26 mouse cellular contexts compared by ENCODE assay signal in the genomic region with DNA sequence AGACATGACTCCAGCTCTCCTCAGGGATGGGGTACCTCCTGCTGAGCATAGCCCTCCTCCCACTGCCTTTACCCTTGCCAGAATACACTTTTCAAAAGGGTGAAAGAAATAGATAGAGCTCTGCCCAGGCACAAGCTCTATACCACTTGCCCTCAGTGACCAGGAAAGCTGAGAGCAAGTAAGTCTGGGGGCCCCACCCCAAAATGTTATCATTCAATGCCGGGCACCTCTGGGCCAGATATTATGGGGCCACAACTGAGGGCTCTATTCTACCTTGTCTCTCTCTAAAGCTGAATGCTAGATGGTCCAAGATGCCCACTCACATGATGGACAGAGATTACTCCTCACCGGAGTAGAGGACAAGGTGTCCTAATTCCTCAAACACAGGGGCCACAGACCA. TPM values are rescaled to one million over a fixed set of nuclear protein-coding genes. Genes with fewer than 3 reads are reported as not detected.
A peak's percentile ranks its signal among the peaks of the same experiment; 100 is the strongest.
DNase-seq lines count a peak whose midpoint lies in the region; ATAC-seq and TF ChIP-seq lines count a peak whose summit lies in the region.
"Had no signal": no experiment of that assay in that cellular context is flagged by ENCODE, and none has a peak within 500 bp of the region (broad histone marks: within the 10 kb centered on the region; RNA-seq: fewer than 3 reads in every experiment).

No protein-coding gene starts in this region.

- no peaks in the 10 kb centered on the region for H3K9me3 ChIP-seq in stomach, embryonic 15.5 days
- no peaks in the 10 kb centered on the region for H3K9me3 ChIP-seq in stomach, postnatal 0 days (ENCODE audit: control insufficient read depth, low read length)
- H3K9me3 ChIP-seq in liver, embryonic 12.5 days (replicated peaks): no peaks in the 10 kb centered on the region
- no peaks in the 10 kb centered on the region for H3K9me3 ChIP-seq in liver, embryonic 16.5 days (replicated peaks; ENCODE audit: control insufficient read depth, low read length)
- H3K9me3 ChIP-seq: embryonic facial prominence, embryonic 13.5 days; forebrain, embryonic 10.5 days; heart, embryonic 15.5 days; hindbrain, embryonic 13.5 days had no signal

- no peak for TF ChIP-seq CTCF in stomach, postnatal 0 days (IDR thresholded peaks at IDR 0.05; ENCODE audit: low read depth)
- TF ChIP-seq CTCF in heart, adult 2 months (IDR thresholded peaks at IDR 0.05): no peak

- no peak overlapping the region for H3K4me3 ChIP-seq in stomach, embryonic 15.5 days (replicated peaks)
- H3K4me3 ChIP-seq in stomach, postnatal 0 days (ENCODE audit: low read depth, low read length): no peak overlapping the region
- peak overlapping the region; percentile 14; the same call in 1 of the 2 replicates for H3K4me3 ChIP-seq in liver, embryonic 12.5 days
- no peak overlapping the region for H3K4me3 ChIP-seq in liver, embryonic 16.5 days (ENCODE audit: low read depth, low read length)
- no peak overlapping the region for H3K4me3 ChIP-seq in heart, adult 2 months
- H3K4me3 ChIP-seq: embryonic facial prominence, embryonic 13.5 days; forebrain, embryonic 10.5 days; gastrocnemius, adult 2 months; heart, embryonic 15.5 days; hindbrain, embryonic 13.5 days had no signal

- no peak overlapping the region for H3K4me2 ChIP-seq in stomach, embryonic 15.5 days
- no peak overlapping the region for H3K4me2 ChIP-seq in stomach, postnatal 0 days (replicated peaks; ENCODE audit: low read depth)
- peak overlapping the region; percentile 78 for H3K4me2 ChIP-seq in liver, embryonic 12.5 days
- H3K4me2 ChIP-seq in liver, embryonic 16.5 days (ENCODE audit: low read depth, low read length): peak overlapping the region; percentile 46
- H3K4me2 ChIP-seq: embryonic facial prominence, embryonic 13.5 days; heart, embryonic 11.5 days; heart, embryonic 15.5 days; hindbrain, embryonic 13.5 days had no signal

- H3K79me2 ChIP-seq in heart, adult 2 months (replicated peaks; ENCODE audit: control insufficient read depth, insufficient read depth, low read length): no peaks in the 10 kb centered on the region

- intact Hi-C loops in heart, adult 2 months (cut with DNase I): no loop called here
- intact Hi-C loops in gastrocnemius, postnatal 36 days (cut with DNase I): no loop called here

- 0 out of 2 replicates have a peak, but pooled peaks cover 5% of the 10 kb centered on the region for H3K4me1 ChIP-seq in stomach, embryonic 15.5 days
- H3K4me1 ChIP-seq in stomach, postnatal 0 days (replicated peaks; ENCODE audit: control insufficient read depth, insufficient read depth): no peaks in the 10 kb centered on the region
- H3K4me1 ChIP-seq in liver, embryonic 12.5 days: peaks cover 44% of the 10 kb centered on the region
- H3K4me1 ChIP-seq in liver, embryonic 16.5 days (ENCODE audit: control insufficient read depth, low read depth, low read length): peaks cover 27% of the 10 kb centered on the region
- no peaks in the 10 kb centered on the region for H3K4me1 ChIP-seq in heart, adult 2 months (ENCODE audit: control insufficient read depth, insufficient read depth, low read length)

- TF ChIP-seq EP300 in stomach, postnatal 0 days (optimal IDR thresholded peaks at IDR 0.05): no peak
- TF ChIP-seq EP300 in heart, adult 2 months (IDR thresholded peaks at IDR 0.05; ENCODE audit: insufficient read depth, low read depth, low read length): no peak

- no peak overlapping the region for H3K27ac ChIP-seq in stomach, embryonic 15.5 days
- H3K27ac ChIP-seq in stomach, postnatal 0 days (replicated peaks): no peak overlapping the region
- H3K27ac ChIP-seq in liver, embryonic 12.5 days: peak overlapping the region; percentile 80
- peak overlapping the region; percentile 73 for H3K27ac ChIP-seq in liver, embryonic 16.5 days (ENCODE audit: low read length)
- no peak overlapping the region for H3K27ac ChIP-seq in heart, adult 2 months
- H3K27ac ChIP-seq: embryonic facial prominence, embryonic 13.5 days; forebrain, embryonic 10.5 days; gastrocnemius, adult 2 months; heart, embryonic 15.5 days; hindbrain, embryonic 13.5 days; hindbrain, postnatal 0 days had no signal

- no peaks in the 10 kb centered on the region for H3K27me3 ChIP-seq in stomach, embryonic 15.5 days (replicated peaks)
- no peaks in the 10 kb centered on the region for H3K27me3 ChIP-seq in stomach, postnatal 0 days (ENCODE audit: control insufficient read depth, insufficient read depth, low read length)
- H3K27me3 ChIP-seq in liver, embryonic 12.5 days (replicated peaks): peaks cover 11% of the 10 kb centered on the region; the same call in 1 of the 2 replicates
- no peaks in the 10 kb centered on the region for H3K27me3 ChIP-seq in liver, embryonic 16.5 days (ENCODE audit: control insufficient read depth, insufficient read depth, low read depth, low read length)
- no peaks in the 10 kb centered on the region for H3K27me3 ChIP-seq in heart, adult 2 months (ENCODE audit: control insufficient read depth, insufficient read depth, low read length)
- H3K27me3 ChIP-seq: embryonic facial prominence, embryonic 13.5 days; hindbrain, embryonic 13.5 days had no signal

- WGBS in stomach, embryonic 15.5 days: 80% methylated on average over 2 of the region's 2 CpGs
- 83% methylated on average over 2 of the region's 2 CpGs for whole genome bisulfite sequencing in stomach, postnatal 0 days
- 49% methylated on average over 2 of the region's 2 CpGs for WGBS in liver, embryonic 12.5 days (ENCODE audit: insufficient replicate concordance)
- 30% methylated on average over 2 of the region's 2 CpGs for WGBS in liver, embryonic 16.5 days (ENCODE audit: insufficient replicate concordance)
- 69% methylated on average over 2 of the region's 2 CpGs for WGBS in heart, adult 2 months

- no peak for TF ChIP-seq POLR2A in heart, adult 2 months (IDR thresholded peaks at IDR 0.05; ENCODE audit: insufficient read depth, low read depth, low read length)

- DNase-seq in stomach, postnatal 0 days (ENCODE audit: low spot score): no peak
- no peak for DNase-seq in heart, adult 2 months
- no peak for DNase-seq in gastrocnemius, postnatal 36 days
- no peak for DNase-seq in Muller cell, postnatal 12 days (ENCODE audit: inconsistent ontology term)
- DNase-seq: adrenal gland, adult 8-10 months; adrenal gland, postnatal 36 days; cerebellum, adult 18-20 months; cerebellum, adult 9-11 months; cerebellum, postnatal 36 days; gastrocnemius, adult 2 months; heart, adult 18-20 months; heart, postnatal 14 days had no signal

- ATAC-seq in stomach, embryonic 15.5 days (ENCODE audit: insufficient read depth, low FRiP score, low read depth): peak; percentile 71; the same call in 1 of the 2 replicates
- no peak for ATAC-seq in stomach, postnatal 0 days (ENCODE audit: low FRiP score, low TSS enrichment)
- ATAC-seq in liver, embryonic 12.5 days: peak; percentile 82
- ATAC-seq in liver, embryonic 16.5 days (ENCODE audit: low read depth): peak; percentile 85
- ATAC-seq: forebrain, embryonic 14.5 days; hindbrain, postnatal 0 days; Patski had no signal

- H3K9ac ChIP-seq in stomach, embryonic 15.5 days: no peak overlapping the region
- H3K9ac ChIP-seq in stomach, postnatal 0 days (ENCODE audit: low read length): no peak overlapping the region
- peak overlapping the region; percentile 33; the same call in 1 of the 2 replicates for H3K9ac ChIP-seq in liver, embryonic 12.5 days
- H3K9ac ChIP-seq in liver, embryonic 16.5 days (ENCODE audit: low read depth, low read length): peak overlapping the region; percentile 47
- H3K9ac ChIP-seq in heart, adult 2 months (ENCODE audit: low read depth, low read length): no peak overlapping the region
- H3K9ac ChIP-seq: embryonic facial prominence, embryonic 13.5 days; heart, embryonic 15.5 days; hindbrain, embryonic 13.5 days had no signal

- no peaks in the 10 kb centered on the region for H3K36me3 ChIP-seq in stomach, embryonic 15.5 days
- no peaks in the 10 kb centered on the region for H3K36me3 ChIP-seq in stomach, postnatal 0 days (ENCODE audit: control insufficient read depth, insufficient read depth, low read length)
- no peaks in the 10 kb centered on the region for H3K36me3 ChIP-seq in liver, embryonic 12.5 days
- H3K36me3 ChIP-seq in liver, embryonic 16.5 days (ENCODE audit: control insufficient read depth, insufficient read depth): no peaks in the 10 kb centered on the region
- no peaks in the 10 kb centered on the region for H3K36me3 ChIP-seq in heart, adult 2 months (ENCODE audit: control insufficient read depth, insufficient read depth, low read length)
- H3K36me3 ChIP-seq: embryonic facial prominence, embryonic 13.5 days; forebrain, embryonic 10.5 days; heart, embryonic 15.5 days had no signal

RNA-seq across cellular contexts. Expression of a gene that starts 36.2 kb away (rescaled TPM):
- polyA plus RNA-seq in stomach, embryonic 15.5 days (2015; fragmentation: Nextera tagmentation; extraction: Ambion mirVana): 2.2 and 3.0 TPM in 2 replicates
- polyA plus RNA-seq in stomach, postnatal 0 days (2015; fragmentation: Nextera tagmentation; extraction: Ambion mirVana): 0.18 and 0.22 TPM in 2 replicates
- 0.29 and 0.54 TPM in 2 replicates for polyA plus RNA-seq in liver, embryonic 12.5 days (2016; fragmentation: Nextera tagmentation; extraction: Ambion mirVana)
- 0.79 and 1.4 TPM in 2 replicates for polyA plus RNA-seq in liver, embryonic 16.5 days (2015; fragmentation: Nextera tagmentation; extraction: Ambion mirVana)
- total RNA-seq in heart, adult 2 months (2021): not detected
- polyA plus RNA-seq in heart, adult 2 months (2012; rRNA removed): not detected in 2 replicates
- under 1 TPM; 0.15 to 0.37 TPM for total RNA-seq in gastrocnemius, postnatal 36 days (2021)
- total RNA-seq: gastrocnemius, adult 2 months; heart, adult 18-20 months; hematopoietic stem cell, adult 5-6 weeks had no signal
- polyA plus RNA-seq: C2C12 had no signal

RNA-seq across cellular contexts. Expression of a gene that starts 55.6 kb away (rescaled TPM):
- 1.5 TPM in 2 replicates for polyA plus RNA-seq in stomach, embryonic 15.5 days (2015; fragmentation: Nextera tagmentation; extraction: Ambion mirVana)
- 0.42 and 0.59 TPM in 2 replicates for polyA plus RNA-seq in stomach, postnatal 0 days (2015; fragmentation: Nextera tagmentation; extraction: Ambion mirVana)
- 0.08 and 0.26 TPM in 2 replicates for polyA plus RNA-seq in liver, embryonic 12.5 days (2016; fragmentation: Nextera tagmentation; extraction: Ambion mirVana)
- polyA plus RNA-seq in liver, embryonic 16.5 days (2015; fragmentation: Nextera tagmentation; extraction: Ambion mirVana): 0.16 and 0.32 TPM in 2 replicates
- under 1 TPM in 1 of 2 experiments, not detected in 1; 0.05 TPM for total RNA-seq in heart, adult 2 months (2021)
- polyA plus RNA-seq in heart, adult 2 months (2012; rRNA removed): 0.23 TPM in 2 replicates
- total RNA-seq in gastrocnemius, postnatal 36 days (2021): not detected
- total RNA-seq: gastrocnemius, adult 2 months; gastrocnemius, postnatal 4 days; hematopoietic stem cell, adult 5-6 weeks had no signal
- polyA plus RNA-seq: C2C12 had no signal

Comparison
In these comparisons a context has a peak if more than half of its experiments do, and no peak if none do; other contexts are left out.
1. H3K27ac ChIP-seq: peak in liver, embryonic 12.5 days (single experiment) and liver, embryonic 16.5 days (single experiment); none in stomach, embryonic 15.5 days (single experiment), stomach, postnatal 0 days (single experiment) and heart, adult 2 months (single experiment).
2. H3K4me2 ChIP-seq: peak in liver, embryonic 12.5 days (single experiment) and liver, embryonic 16.5 days (single experiment); none in stomach, embryonic 15.5 days (single experiment) and stomach, postnatal 0 days (single experiment).
3. H3K9ac ChIP-seq: peak in liver, embryonic 12.5 days (single experiment) and liver, embryonic 16.5 days (single experiment); none in stomach, embryonic 15.5 days (single experiment), stomach, postnatal 0 days (single experiment) and heart, adult 2 months (single experiment).